Mouse (Mus musculus): ENCODE measurements around the gene Sfxn4.

GRCm38 (mm10) chr19:60789919-60790506, 71.3 kb downstream of the Sfxn4 start:
- TF ChIP-seq CTCF (IDR thresholded peaks at IDR 0.05; ENCODE audit: borderline replicate concordance, extremely low read depth, insufficient read depth, insufficient read length) (no peak), POLR2A (IDR thresholded peaks at IDR 0.05; ENCODE audit: borderline replicate concordance, extremely low read depth, insufficient read depth, insufficient read length, poor library complexity, severe bottlenecking) (no peak)
